14 mouse cellular contexts compared by ENCODE assay signal in the genomic region with DNA sequence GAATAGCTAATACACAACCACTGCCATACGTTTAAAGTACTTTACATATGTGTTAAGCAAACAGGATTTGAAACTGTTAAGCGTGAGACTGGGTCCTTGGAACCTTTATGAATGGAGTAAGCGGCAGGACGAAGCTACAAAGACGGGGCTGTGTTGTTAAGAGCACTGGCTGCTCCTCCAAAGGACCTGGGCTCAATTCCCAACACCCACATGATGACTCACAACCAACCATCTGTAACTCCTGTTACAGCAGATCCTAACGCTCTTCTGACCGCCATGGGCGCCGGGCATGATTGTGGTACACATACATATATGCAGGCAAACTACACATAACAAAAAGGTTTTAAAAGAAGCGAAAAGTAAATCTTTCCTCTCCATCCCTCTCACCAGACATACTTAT. TPM values are rescaled to one million over a fixed set of nuclear protein-coding genes. Genes with fewer than 3 reads are reported as not detected.
DNase-seq lines count a peak whose midpoint lies in the region; ATAC-seq and TF ChIP-seq lines count a peak whose summit lies in the region.
"Had no signal": no experiment of that assay in that cellular context is flagged by ENCODE, and none has a peak within 500 bp of the region (broad histone marks: within the 10 kb centered on the region; RNA-seq: fewer than 3 reads in every experiment).

No protein-coding gene starts in this region.

- no peak overlapping the region for H3K27ac ChIP-seq in midbrain, postnatal 0 days (ENCODE audit: low read depth, low read length)
- H3K27ac ChIP-seq in midbrain, embryonic 15.5 days, result no peak overlapping the region
- H3K27ac ChIP-seq: kidney, postnatal 0 days; neural tube, embryonic 12.5 days had no signal

- H3K9ac ChIP-seq in midbrain, postnatal 0 days (replicated peaks; ENCODE audit: low read length, poor library complexity, severe bottlenecking), result no peak overlapping the region
- no peak overlapping the region for H3K9ac ChIP-seq in midbrain, embryonic 15.5 days
- H3K9ac ChIP-seq: lung, embryonic 14.5 days; neural tube, embryonic 12.5 days had no signal

- no peaks in the 10 kb centered on the region for H3K9me3 ChIP-seq in midbrain, postnatal 0 days (ENCODE audit: low read length)
- H3K9me3 ChIP-seq in midbrain, embryonic 15.5 days, result no peaks in the 10 kb centered on the region
- H3K9me3 ChIP-seq: neural tube, embryonic 12.5 days had no signal

- no peak for ATAC-seq in midbrain, postnatal 0 days (ENCODE audit: low FRiP score)
- ATAC-seq in midbrain, embryonic 15.5 days (replicated peaks), result no peak
- no peak for ATAC-seq in megakaryocyte progenitor cell, adult 5-6 weeks (replicated peaks; ENCODE audit: poor library complexity)

- peaks cover 14% of the 10 kb centered on the region; the same call in 1 of the 2 replicates for H3K27me3 ChIP-seq in midbrain, postnatal 0 days (ENCODE audit: insufficient read depth, low read length)
- H3K27me3 ChIP-seq in midbrain, embryonic 15.5 days (replicated peaks), result peaks cover 28% of the 10 kb centered on the region

- H3K4me1 ChIP-seq in midbrain, postnatal 0 days (ENCODE audit: insufficient read depth, low read length), result no peaks in the 10 kb centered on the region; the same call in 1 of the 2 replicates
- H3K4me1 ChIP-seq in midbrain, embryonic 15.5 days, result peaks cover 12% of the 10 kb centered on the region

- 81% methylated on average over 10 of the region's 10 CpGs for WGBS in midbrain, postnatal 0 days
- WGBS in midbrain, embryonic 15.5 days, result 78% methylated on average over 10 of the region's 10 CpGs

- DNase-seq in gastrocnemius, postnatal 25 days, result peak; percentile 12
- no peak for DNase-seq in gastrocnemius, adult 8-10 months (ENCODE audit: low spot score in 2 of 2)
- DNase-seq in midbrain, postnatal 0 days (ENCODE audit: low spot score), result peak; percentile 23
- peak; percentile 40 to 59 for DNase-seq in layer of hippocampus, postnatal 36 days
- no peak for DNase-seq in embryo, embryonic 9.5 days (ENCODE audit: extremely low spot score)
- DNase-seq in testis, postnatal 10 days (ENCODE audit: low spot score), result no peak
- DNase-seq: cerebellum, adult 18-20 months; retina, postnatal 1 day; thymus, postnatal 25 days had no signal

- H3K36me3 ChIP-seq in midbrain, postnatal 0 days (ENCODE audit: insufficient read depth, low read length), result no peaks in the 10 kb centered on the region
- no peaks in the 10 kb centered on the region for H3K36me3 ChIP-seq in midbrain, embryonic 15.5 days (replicated peaks)
- H3K36me3 ChIP-seq: neural tube, embryonic 12.5 days had no signal

- H3K4me3 ChIP-seq in midbrain, postnatal 0 days (ENCODE audit: low read depth, low read length), result no peak overlapping the region
- H3K4me3 ChIP-seq in midbrain, embryonic 15.5 days, result no peak overlapping the region
- H3K4me3 ChIP-seq: neural tube, embryonic 12.5 days had no signal

- no peak for TF ChIP-seq CTCF in midbrain, postnatal 0 days (IDR thresholded peaks at IDR 0.05)

- no peak overlapping the region for H3K4me2 ChIP-seq in midbrain, postnatal 0 days (ENCODE audit: low read depth, low read length, poor library complexity, severe bottlenecking)
- no peak overlapping the region for H3K4me2 ChIP-seq in midbrain, embryonic 15.5 days
- H3K4me2 ChIP-seq: lung, embryonic 14.5 days; neural tube, embryonic 12.5 days had no signal

RNA-seq across cellular contexts. Expression of gene Cybrd1, which starts 3.1 kb away (rescaled TPM):
- under 1 TPM; 0.35 to 0.49 TPM for total RNA-seq in gastrocnemius, postnatal 25 days (2021)
- total RNA-seq in gastrocnemius, adult 8-10 months (2022), result under 1 TPM; 0.10 to 0.45 (median 0.27) TPM
- total RNA-seq in midbrain, postnatal 0 days (2014; rRNA removed), result 6.3 and 6.9 TPM in 2 replicates
- polyA plus RNA-seq in midbrain, postnatal 0 days (2015; fragmentation: Nextera tagmentation; extraction: Ambion mirVana), result 1.5 and 2.2 TPM in 2 replicates
- 2.1 and 2.9 TPM in 2 replicates for polyA plus RNA-seq in midbrain, embryonic 15.5 days (2015; fragmentation: Nextera tagmentation; extraction: Ambion mirVana)
- total RNA-seq in layer of hippocampus, postnatal 36 days (2021), result 1 to 10 TPM; 3.7 to 4.0 TPM
- 0.05 TPM in 1 of 2 replicates, not detected in the other for total RNA-seq in megakaryocyte progenitor cell, adult 5-6 weeks (2015)
- total RNA-seq in megakaryocyte progenitor cell, adult 5-6 weeks (2017), result 0.08 TPM in 1 of 2 replicates, not detected in the other

Comparison
In these comparisons a context has a peak if more than half of its experiments do, and no peak if none do; other contexts are left out.
1. DNase-seq: peak in gastrocnemius, postnatal 25 days (single experiment), midbrain, postnatal 0 days (single experiment) and layer of hippocampus, postnatal 36 days (2 of 2); none in gastrocnemius, adult 8-10 months (0 of 2), embryo, embryonic 9.5 days (single experiment) and testis, postnatal 10 days (single experiment).